Mouse (Mus musculus): ENCODE data around the gene Actrt3.
A peak's percentile ranks its signal among the peaks of the same experiment; 100 is the strongest.

The Actrt3 gene

GRCm38 (mm10) chr3:30599711-30600545 lies at the start of gene Actrt3:
Gene Actrt3, minus strand, starts transcription at chr3:30599939.
- DNase-seq (ENCODE audit: low spot score in 2 of 2): peak in 1 of 2 experiments; percentile 45

GRCm38 (mm10) chr3:30648466-30648865 lies 48.7 kb upstream of the Actrt3 start:
- DNase-seq (ENCODE audit: low spot score in 2 of 2): no peak

GRCm38 (mm10) chr3:30647440-30648090 lies 47.8 kb upstream of the Actrt3 start, which contains the start of gene Lrrc34:
Gene Lrrc34, minus strand, starts transcription at chr3:30647869.
- DNase-seq (ENCODE audit: low spot score in 2 of 2): peak in 1 of 2 experiments; percentile 9

- no peak for DNase-seq (ENCODE audit: low spot score in 2 of 2)
These were observed 47.0 kb upstream of the Actrt3 start for GRCm38 (mm10) chr3:30646761-30647160.

- no peak for DNase-seq (ENCODE audit: low spot score in 2 of 2)
These were observed 44.5 kb upstream of the Actrt3 start, which contains the start of gene Lrriq4 for GRCm38 (mm10) chr3:30644207-30644606. Gene Lrriq4, plus strand, starts transcription at chr3:30644507.

- DNase-seq (ENCODE audit: low spot score in 2 of 2): no peak
These were observed 35.9 kb upstream of the Actrt3 start for GRCm38 (mm10) chr3:30635629-30636028.

GRCm38 (mm10) chr3:30633681-30634080 lies 33.9 kb upstream of the Actrt3 start:
- no peak for DNase-seq (ENCODE audit: low spot score in 2 of 2)

- DNase-seq (ENCODE audit: low spot score in 2 of 2): no peak
These were observed 20.4 kb upstream of the Actrt3 start for GRCm38 (mm10) chr3:30620132-30620531.

- DNase-seq (ENCODE audit: low spot score in 2 of 2): no peak
These were observed 11.2 kb upstream of the Actrt3 start for GRCm38 (mm10) chr3:30610930-30611329.

- DNase-seq (ENCODE audit: low spot score in 2 of 2): no peak
These were observed 9.3 kb upstream of the Actrt3 start for GRCm38 (mm10) chr3:30608999-30609398.

- DNase-seq (ENCODE audit: low spot score in 2 of 2): no peak
These were observed 3.5 kb upstream of the Actrt3 start for GRCm38 (mm10) chr3:30603256-30603655.

- peak in 1 of 2 experiments; percentile 63 for DNase-seq (ENCODE audit: low spot score in 2 of 2)
These were observed 3.0 kb upstream of the Actrt3 start for GRCm38 (mm10) chr3:30602740-30603098.

GRCm38 (mm10) chr3:30602065-30602739 lies 2.5 kb upstream of the Actrt3 start, which contains the start of gene Mynn:
Gene Mynn, plus strand, starts transcription at chr3:30602065.
- DNase-seq (ENCODE audit: low spot score in 2 of 2): peak; percentile 86 to 95

- DNase-seq (ENCODE audit: low spot score in 2 of 2): no peak
These were observed 1.9 kb upstream of the Actrt3 start for GRCm38 (mm10) chr3:30601610-30602064.

GRCm38 (mm10) chr3:30601175-30601574 lies 1.4 kb upstream of the Actrt3 start:
- peak; percentile 45 to 79 for DNase-seq (ENCODE audit: low spot score in 2 of 2)

- DNase-seq (ENCODE audit: low spot score in 2 of 2): peak in 1 of 2 experiments; percentile 20
These were observed 978 bp upstream of the Actrt3 start for GRCm38 (mm10) chr3:30600717-30601116.

GRCm38 (mm10) chr3:30597271-30597670 lies 2.5 kb downstream of the Actrt3 start:
- no peak for DNase-seq (ENCODE audit: low spot score in 2 of 2)

- peak in 1 of 2 experiments; percentile 34 for DNase-seq (ENCODE audit: low spot score in 2 of 2)
These were observed 4.5 kb downstream of the Actrt3 start for GRCm38 (mm10) chr3:30595111-30595832.

GRCm38 (mm10) chr3:30593719-30594485 lies 5.8 kb downstream of the Actrt3 start:
- no peak for DNase-seq (ENCODE audit: low spot score in 2 of 2)

GRCm38 (mm10) chr3:30592418-30592853 lies 7.3 kb downstream of the Actrt3 start:
- no peak for DNase-seq (ENCODE audit: low spot score in 2 of 2)

GRCm38 (mm10) chr3:30588865-30589264 lies 10.9 kb downstream of the Actrt3 start:
- no peak for DNase-seq (ENCODE audit: low spot score in 2 of 2)
